Mouse (Mus musculus) CD4-positive naive resting alpha-beta T cell, adult 57 days (primary cell): ENCODE measurements around the gene Frmpd3. TPM values are rescaled to one million over a fixed set of nuclear protein-coding genes. Genes with fewer than 3 reads are reported as not detected.

Experiments used
- total RNA-seq: library from RNA; stranded (reverse); gene quantifications from one replicate; pipeline ENCODE4 v1.2.4, GENCODE M21; 2023

Frmpd3 gene
- total RNA-seq, result not detected

GRCm38 (mm10) chrX:140341656-140342392 is at the start of gene Frmpd3:
Gene Frmpd3, plus strand, starts transcription at chrX:140342263.

DNA sequence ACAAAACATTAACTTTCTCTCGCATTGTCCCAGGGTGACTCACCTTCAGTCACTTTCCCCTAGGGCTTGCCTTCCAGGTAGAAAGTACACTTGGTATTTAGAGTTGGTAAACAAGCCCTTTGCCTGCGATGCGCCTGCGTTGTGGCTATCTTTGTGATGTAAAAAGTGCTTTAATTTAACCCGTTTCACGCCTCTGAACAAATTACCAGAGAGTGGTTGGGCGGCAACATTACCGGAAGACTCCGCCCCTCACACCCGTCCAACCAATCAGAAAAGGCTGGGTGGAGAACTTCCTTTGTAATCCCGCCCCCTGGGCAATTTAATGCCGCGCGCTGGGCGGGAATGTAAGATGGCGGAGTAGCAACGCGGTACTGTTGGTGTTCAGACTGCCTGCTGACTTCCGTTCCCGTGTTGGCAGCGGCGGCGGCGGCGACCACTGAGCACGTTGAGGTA is 114.2 kb downstream of the Frmpd3 start, which contains the start of gene Prps1:
TSS of gene Prps1 (plus strand) at position 335 of the 453 bp plus-strand sequence.

Other genes with a start within 250 kb of the Frmpd3 start
- 46.9 TPM for gene Prps1, start 114.3 kb downstream of the Frmpd3 start, total RNA-seq